Mouse (Mus musculus) G1E (cell line): Measurements from ENCODE around the gene Gdap2. TPM values are rescaled to one million over a fixed set of nuclear protein-coding genes. Genes with fewer than 3 reads are reported as not detected.

ENCODE experiments used
- ATAC-seq: 2 replicates; pipeline ENCODE4 v1.8.0; 2016; ENCODE audit warnings: mild to moderate bottlenecking; ENCODE audit not compliant: insufficient number of reproducible peaks, poor library complexity, low FRiP score, severe bottlenecking; ENCODE audit errors: extremely low read depth
- DNase-seq: peaks from one replicate; pipeline ENCODE4 v3.0.0; 2012; ENCODE audit warnings: low spot score
- H3K27me3 ChIP-seq: 2 replicates; pipeline ENCODE4 v1.6.1; 2012; ENCODE audit warnings: mild to moderate bottlenecking, low read length, inconsistent platforms; ENCODE audit not compliant: insufficient read depth
- H3K36me3 ChIP-seq: replicated peaks from 2 replicates; pipeline ENCODE3; 2012; ENCODE audit warnings: mild to moderate bottlenecking, inconsistent platforms
- H3K4me1 ChIP-seq: 2 replicates; pipeline ENCODE4 v1.6.1; 2012; ENCODE audit warnings: low read depth, low read length, inconsistent platforms, mixed read lengths; ENCODE audit not compliant: insufficient read depth
- H3K4me3 ChIP-seq: 2 replicates; pipeline ENCODE4 v1.5.1; 2012; ENCODE audit warnings: low read depth, mild to moderate bottlenecking, inconsistent platforms, low read length, moderate library complexity, mixed read lengths
- H3K9me3 ChIP-seq: replicated peaks from 2 replicates; pipeline ENCODE4 v1.6.1; 2012; ENCODE audit warnings: inconsistent platforms
- CTCF ChIP-seq: IDR thresholded peaks from 2 replicates; pipeline ENCODE4 v1.5.1; 2012; ENCODE audit warnings: low read depth, low read length, inconsistent platforms, mixed read lengths
- GATA1 ChIP-seq: IDR thresholded peaks from 2 replicates; pipeline ENCODE4 v1.6.1; 2012; ENCODE audit warnings: borderline replicate concordance, low read length, inconsistent platforms, mixed read lengths
- GATA2 ChIP-seq: IDR thresholded peaks from 2 replicates; pipeline ENCODE4 v1.6.1; 2012; ENCODE audit warnings: low read depth, low read length, inconsistent platforms, borderline replicate concordance
- POLR2AphosphoS5 ChIP-seq: IDR thresholded peaks from 2 replicates; pipeline ENCODE4 v1.6.1; 2012; ENCODE audit warnings: low read depth, low read length, inconsistent platforms; ENCODE audit not compliant: insufficient replicate concordance
- TAL1 ChIP-seq: conservative IDR thresholded peaks from 2 replicates; pipeline ENCODE4 v1.6.1; 2012; ENCODE audit warnings: low read depth, low read length, inconsistent platforms, mixed read lengths
- polyA plus RNA-seq: library from polyadenylated mRNA; stranded (reverse); fragments of >175 nt; gene quantifications from 2 replicates; pipeline ENCODE4 v1.2.3, GENCODE M21; 2012
- total RNA-seq, 2 experiments: library from RNA; stranded (forward) in 1 of 2; stranded (reverse) in 1 of 2; fragments of 200-1000 nt in 1 of 2; fragments of >200 nt in 1 of 2; fragmentation: Nextera tagmentation in 1 of 2; gene quantifications; 2 replicates each; pipeline ENCODE4 v1.2.3; 2014 to 2017

Gene Gdap2
- total RNA-seq (2014; fragmentation: Nextera tagmentation) (42.7 and 59.4 TPM in 2 replicates), total RNA-seq (2017) (41.7 and 42.4 TPM in 2 replicates), polyA plus RNA-seq (2.6 and 2.7 TPM in 2 replicates)

DNA sequence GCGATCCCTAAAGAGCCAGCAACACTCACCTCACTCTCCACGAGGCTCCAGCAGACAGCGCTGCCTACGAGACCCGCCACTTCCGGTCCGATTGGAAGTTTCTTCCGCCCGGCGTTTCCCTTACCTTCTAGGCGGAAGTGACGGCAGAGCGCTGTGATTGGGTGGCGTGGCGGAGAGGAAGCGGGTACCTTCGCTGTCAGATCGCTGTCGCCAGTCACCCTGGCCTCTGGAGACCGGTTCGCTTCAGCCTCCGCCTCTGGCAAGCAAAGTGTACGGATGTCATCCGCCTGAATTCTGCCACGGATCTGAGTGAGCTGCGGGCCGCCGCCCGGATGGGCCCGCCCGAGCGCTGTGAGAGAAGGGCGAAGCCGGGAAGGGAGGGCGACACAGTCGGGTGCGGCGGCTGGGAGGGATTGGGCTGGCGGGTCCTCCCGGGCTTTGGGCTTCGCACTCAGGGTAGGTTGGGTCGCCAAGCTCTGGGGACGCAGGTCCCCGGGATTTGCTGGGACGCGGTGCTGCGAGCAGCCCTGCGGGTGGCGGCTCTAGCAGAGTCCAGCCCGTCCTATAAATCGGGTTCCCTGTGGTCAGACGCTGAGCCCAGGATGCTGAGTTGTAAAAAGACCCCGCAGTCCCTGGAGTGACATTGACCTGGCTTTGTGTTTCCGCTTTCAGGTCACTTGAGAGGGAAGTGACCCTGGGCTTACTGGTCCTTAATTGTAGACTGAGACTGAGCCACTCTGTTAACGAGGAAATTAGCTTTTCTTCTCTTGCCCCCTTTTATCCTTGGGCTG, at the start of gene Gdap2, which contains the start of gene Wdr3:
Gdap2 (plus strand) TSS at position 67 of the 791 bp plus-strand sequence.
Wdr3 (minus strand) TSS at position 93 of the 791 bp plus-strand sequence.
- no peak for TF ChIP-seq POLR2AphosphoS5
- TF ChIP-seq TAL1: no peak
- no peak for TF ChIP-seq GATA2
- TF ChIP-seq GATA1: no peak
- no peak for TF ChIP-seq CTCF
- H3K36me3 ChIP-seq: peaks cover 56% of the 10 kb centered on the region
- DNase-seq: peak; percentile 94
- H3K4me3 ChIP-seq: peak within 1 kb of the TSS; percentile 92
- H3K27me3 ChIP-seq: no peaks in the 10 kb centered on the region
- H3K9me3 ChIP-seq: no peaks in the 10 kb centered on the region
- ATAC-seq: peak; percentile 97
- H3K4me1 ChIP-seq: peaks cover 23% of the 10 kb centered on the region

DNA sequence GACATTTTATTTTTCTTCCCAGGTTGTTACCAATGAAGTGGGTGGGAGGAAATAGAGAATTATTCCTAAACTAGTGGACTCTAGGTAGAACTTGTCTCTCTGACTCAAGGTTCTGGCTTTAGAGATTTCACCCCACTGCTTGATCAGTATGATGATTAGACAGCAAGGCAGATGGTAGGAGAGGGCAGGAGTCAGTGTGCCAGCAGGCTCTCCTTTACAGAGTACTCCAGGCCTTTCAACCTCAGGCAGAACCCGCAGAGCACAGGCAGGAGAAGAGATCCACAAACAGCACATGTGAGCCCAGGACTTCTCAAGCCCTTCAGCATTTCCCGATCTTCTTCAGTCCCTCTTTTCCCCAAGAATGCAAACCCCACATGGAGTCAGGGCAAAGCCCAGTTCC, 43.5 kb upstream of the Gdap2 start:
- peaks cover 20% of the 10 kb centered on the region for H3K27me3 ChIP-seq
- H3K9me3 ChIP-seq: no peaks in the 10 kb centered on the region
- DNase-seq (no peak), ATAC-seq (no peak)
- no peaks in the 10 kb centered on the region for H3K4me1 ChIP-seq
- no peak overlapping the region for H3K4me3 ChIP-seq
- H3K36me3 ChIP-seq: no peaks in the 10 kb centered on the region
- TF ChIP-seq GATA1: no peak
- no peak for TF ChIP-seq GATA2
- TF ChIP-seq CTCF: no peak

DNA sequence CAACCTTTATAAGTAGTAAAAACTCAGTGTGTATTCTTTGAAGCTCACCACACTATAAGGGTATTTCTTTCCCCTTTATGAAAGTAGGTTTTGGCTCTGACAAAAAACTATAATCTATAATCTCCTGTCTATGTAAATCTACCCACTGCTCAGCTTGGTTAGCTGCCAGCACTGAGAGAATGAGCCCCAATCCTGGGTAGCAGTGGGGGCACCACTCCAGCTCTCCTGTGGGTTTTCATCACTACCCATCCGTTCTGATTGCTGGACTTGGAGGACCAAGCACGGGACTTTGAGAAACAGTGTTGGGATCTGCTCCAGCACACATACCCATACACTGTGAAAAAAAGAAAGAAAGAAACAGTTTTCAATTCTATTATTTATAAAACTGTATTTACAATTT, 40.2 kb upstream of the Gdap2 start:
- TF ChIP-seq TAL1: no peak
- no peak for TF ChIP-seq GATA2
- H3K36me3 ChIP-seq: no peaks in the 10 kb centered on the region
- no peaks in the 10 kb centered on the region for H3K9me3 ChIP-seq
- peaks cover 10% of the 10 kb centered on the region for H3K27me3 ChIP-seq
- H3K4me1 ChIP-seq: no peaks in the 10 kb centered on the region
- no peak for ATAC-seq
- H3K4me3 ChIP-seq: no peak overlapping the region
- no peak for DNase-seq

DNA sequence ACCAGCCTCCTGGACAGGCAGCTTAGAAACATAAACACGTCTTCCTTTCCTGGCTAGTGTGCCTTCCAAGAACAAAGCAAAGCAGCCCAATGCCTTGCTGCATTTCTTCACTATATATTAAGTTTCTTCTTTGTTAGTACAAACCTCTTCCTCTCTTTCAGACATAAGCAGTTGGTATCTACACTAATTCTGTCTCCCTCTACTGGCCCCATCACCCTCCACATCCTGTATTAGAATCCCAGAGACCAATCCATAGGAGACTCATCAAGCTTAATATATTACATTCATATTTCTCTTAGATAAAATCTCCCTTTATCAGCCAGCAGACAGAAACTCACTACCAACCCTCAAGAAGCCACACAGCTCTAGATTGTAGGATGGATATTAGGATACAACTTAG, 39.7 kb upstream of the Gdap2 start:
- Histone ChIP-seq H3K36me3 (no peaks in the 10 kb centered on the region), H3K4me3 (no peak overlapping the region), H3K9me3 (no peaks in the 10 kb centered on the region), H3K27me3 (peaks cover 7% of the 10 kb centered on the region), H3K4me1 (no peaks in the 10 kb centered on the region)
- DNase-seq: no peak
- ATAC-seq: peak; percentile 54; the same call in 1 of the 2 replicates
- TF ChIP-seq GATA1 (no peak), TAL1 (no peak), CTCF (no peak), POLR2AphosphoS5 (no peak), GATA2 (no peak)

DNA sequence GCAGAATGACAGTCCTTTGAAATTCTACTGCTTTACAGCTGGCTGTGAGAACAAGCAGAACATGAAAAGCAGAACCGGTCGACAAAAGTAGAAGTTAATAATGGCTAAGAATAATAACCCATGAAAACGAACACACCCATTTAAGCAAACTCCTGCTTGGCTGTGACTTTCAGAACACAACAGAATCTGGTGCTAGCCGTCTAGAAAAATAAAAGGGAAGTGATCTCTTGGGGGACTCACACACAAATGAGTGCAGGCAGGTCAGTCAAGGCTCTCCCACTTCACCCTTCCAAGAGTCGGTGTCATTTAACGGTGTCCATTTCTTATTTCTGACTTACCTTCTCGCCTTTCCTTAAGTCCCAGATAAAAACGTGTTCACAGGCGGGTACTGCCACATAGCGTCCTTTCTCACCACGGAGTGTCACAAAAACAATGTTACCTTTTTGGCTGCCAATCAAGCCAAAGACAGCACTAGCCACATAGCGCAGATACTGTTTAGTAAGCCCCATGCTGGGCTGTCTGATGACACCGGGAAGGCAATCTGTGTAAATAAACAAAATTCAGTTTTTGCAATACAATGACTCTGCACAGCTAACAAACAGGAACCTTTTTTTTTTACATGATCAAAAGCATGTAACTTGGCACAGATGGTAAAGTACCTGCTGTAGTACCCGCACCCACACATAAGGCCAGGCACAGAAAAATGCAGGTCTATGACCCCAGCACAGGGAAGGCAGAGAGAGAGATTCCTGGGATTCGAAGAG, 1.3 kb upstream of the Gdap2 start:
- DNase-seq (no peak), ATAC-seq (no peak)
- Histone ChIP-seq H3K9me3 (no peaks in the 10 kb centered on the region), H3K4me1 (peaks cover 23% of the 10 kb centered on the region), H3K36me3 (peaks cover 58% of the 10 kb centered on the region), H3K4me3 (peak overlapping the region; percentile 92), H3K27me3 (no peaks in the 10 kb centered on the region)
- TF ChIP-seq POLR2AphosphoS5 (no peak), GATA1 (no peak), GATA2 (no peak), TAL1 (no peak), CTCF (no peak)

DNA sequence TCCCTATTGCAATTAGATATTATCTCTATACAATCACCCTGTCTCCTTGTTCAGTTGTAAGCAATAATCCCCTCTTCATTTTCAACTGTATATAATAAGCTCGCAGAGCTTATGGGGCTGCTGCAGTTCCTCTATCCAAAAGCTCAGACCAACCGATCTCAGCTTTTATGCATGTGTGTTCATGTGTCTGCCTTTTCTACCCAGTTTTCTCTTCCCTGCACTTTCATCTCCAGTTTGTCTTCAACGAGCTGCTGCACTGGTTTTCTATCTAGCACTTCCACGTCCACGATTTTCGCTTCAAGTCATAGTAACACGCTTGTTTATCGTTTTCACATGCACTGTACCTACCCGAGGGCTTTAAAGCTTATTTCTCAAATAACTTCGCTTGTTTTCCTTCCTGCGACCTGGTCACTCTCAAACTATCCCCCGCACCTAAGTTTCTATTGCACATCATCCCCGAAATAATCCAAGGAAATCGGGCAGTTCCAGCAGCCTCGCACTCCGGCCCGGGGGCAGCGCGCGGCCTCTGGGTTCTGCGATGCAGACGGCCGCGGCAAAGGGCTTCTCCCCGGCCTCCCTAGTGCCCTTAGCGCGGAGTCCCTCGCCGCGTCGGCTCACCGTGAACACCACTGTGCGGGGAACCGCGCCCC, 391 bp upstream of the Gdap2 start:
- peaks cover 23% of the 10 kb centered on the region for H3K4me1 ChIP-seq
- no peak for TF ChIP-seq GATA1
- TF ChIP-seq CTCF: no peak
- TF ChIP-seq TAL1: no peak
- peaks cover 57% of the 10 kb centered on the region for H3K36me3 ChIP-seq
- no peaks in the 10 kb centered on the region for H3K27me3 ChIP-seq
- H3K4me3 ChIP-seq: peak overlapping the region; percentile 92
- H3K9me3 ChIP-seq: no peaks in the 10 kb centered on the region
- ATAC-seq (no peak), DNase-seq (no peak)
